12 mouse cellular contexts compared by ENCODE assay signal in the genomic region with DNA sequence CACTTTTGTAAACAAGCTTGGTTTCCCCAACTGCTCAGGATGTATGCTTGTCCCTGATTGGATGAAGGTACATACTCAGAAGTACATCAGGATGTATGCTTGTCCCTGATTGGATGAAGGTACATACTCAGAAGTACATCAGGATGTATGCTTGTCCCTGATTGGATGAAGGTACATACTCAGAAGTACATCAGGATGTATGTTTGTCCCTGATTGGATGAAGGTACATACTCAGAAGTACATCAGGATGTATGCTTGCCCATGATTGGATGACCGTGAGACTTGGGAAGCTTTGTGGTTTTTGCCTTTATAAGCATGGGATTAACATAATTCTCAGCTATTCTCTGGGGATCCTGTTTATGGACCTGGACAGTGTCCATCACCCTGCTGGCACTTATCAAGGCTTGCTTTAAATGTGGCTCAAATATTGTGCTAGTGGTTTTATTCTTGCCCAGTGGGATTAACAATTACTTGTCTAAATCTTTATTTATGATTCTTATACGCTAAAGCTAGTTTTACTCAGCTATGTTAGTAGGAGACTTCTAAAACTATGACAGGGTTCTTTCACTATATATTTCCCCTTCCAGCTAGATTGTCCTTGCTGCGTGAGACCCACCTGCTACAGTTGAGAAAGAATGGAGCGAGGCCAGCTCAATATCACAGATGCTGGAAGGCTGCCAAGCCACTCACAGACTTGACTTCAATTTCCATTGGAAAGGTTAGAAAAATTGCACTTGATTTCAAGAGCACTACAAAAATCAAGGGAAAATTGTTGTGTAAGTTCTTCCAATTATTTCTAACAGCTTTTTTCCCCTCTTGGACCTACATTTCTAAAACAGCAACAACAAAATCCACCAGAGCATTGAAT. TPM values are rescaled to one million over a fixed set of nuclear protein-coding genes. Genes with fewer than 3 reads are reported as not detected.
DNase-seq lines count a peak whose midpoint lies in the region; ATAC-seq lines count a peak whose summit lies in the region.
"Had no signal": no experiment of that assay in that cellular context is flagged by ENCODE, and none has a peak within 500 bp of the region (broad histone marks: within the 10 kb centered on the region; RNA-seq: fewer than 3 reads in every experiment).

No protein-coding gene starts in this region.

- DNase-seq in embryonic facial prominence, embryonic 14.5 days (ENCODE audit: low spot score) = peak; percentile 71
- no peak for DNase-seq in embryonic facial prominence, embryonic 10.5 days (ENCODE audit: low spot score)
- peak; percentile 21 to 29 for DNase-seq in kidney, postnatal 4 days
- no peak for DNase-seq in kidney, adult 11 months
- DNase-seq in adipocyte (ENCODE audit: low spot score) = peak; percentile 64
- DNase-seq in cerebellum, postnatal 36 days = peak; percentile 48 to 55
- no peak for DNase-seq in spleen, adult 18-20 months
- DNase-seq: B cell, adult 2 months; gastrocnemius, postnatal 14 days had no signal

- ATAC-seq in embryonic facial prominence, embryonic 14.5 days (ENCODE audit: low read depth) = no peak
- ATAC-seq in erythroid progenitor cell, adult 5-6 weeks (replicated peaks; ENCODE audit: low FRiP score, poor library complexity, severe bottlenecking) = no peak

- no peak overlapping the region for H3K4me2 ChIP-seq in embryonic facial prominence, embryonic 14.5 days (ENCODE audit: low read depth, low read length)
- H3K4me2 ChIP-seq: kidney, embryonic 15.5 days had no signal

- no peaks in the 10 kb centered on the region for H3K27me3 ChIP-seq in embryonic facial prominence, embryonic 14.5 days (replicated peaks; ENCODE audit: control insufficient read depth, insufficient read depth, low read length)
- no peaks in the 10 kb centered on the region for H3K27me3 ChIP-seq in embryonic facial prominence, embryonic 10.5 days (replicated peaks; ENCODE audit: low read depth, poor library complexity, severe bottlenecking)
- H3K27me3 ChIP-seq: kidney, embryonic 15.5 days had no signal

- no peak overlapping the region for H3K9ac ChIP-seq in embryonic facial prominence, embryonic 14.5 days (ENCODE audit: low read depth, low read length)
- H3K9ac ChIP-seq: kidney, embryonic 15.5 days; liver, embryonic 14.5 days had no signal

- WGBS in embryonic facial prominence, embryonic 14.5 days = 57% methylated on average over 4 of the region's 4 CpGs
- 90% methylated on average over 4 of the region's 4 CpGs for WGBS in embryonic facial prominence, embryonic 10.5 days

- no peaks in the 10 kb centered on the region for H3K36me3 ChIP-seq in embryonic facial prominence, embryonic 14.5 days (ENCODE audit: control insufficient read depth, insufficient read depth, low read length)
- no peaks in the 10 kb centered on the region for H3K36me3 ChIP-seq in embryonic facial prominence, embryonic 10.5 days (replicated peaks)
- H3K36me3 ChIP-seq: kidney, embryonic 15.5 days had no signal

- no peak overlapping the region for H3K4me3 ChIP-seq in embryonic facial prominence, embryonic 14.5 days (ENCODE audit: low read depth, low read length)
- H3K4me3 ChIP-seq in embryonic facial prominence, embryonic 10.5 days = no peak overlapping the region
- H3K4me3 ChIP-seq: kidney, embryonic 15.5 days had no signal

- no peaks in the 10 kb centered on the region for H3K4me1 ChIP-seq in embryonic facial prominence, embryonic 14.5 days (ENCODE audit: control insufficient read depth, insufficient read depth, low read length)
- peaks cover 6% of the 10 kb centered on the region; the same call in 1 of the 2 replicates for H3K4me1 ChIP-seq in embryonic facial prominence, embryonic 10.5 days
- H3K4me1 ChIP-seq: kidney, embryonic 15.5 days had no signal

- H3K27ac ChIP-seq in embryonic facial prominence, embryonic 14.5 days (replicated peaks; ENCODE audit: low read depth, low read length) = no peak overlapping the region
- no peak overlapping the region for H3K27ac ChIP-seq in embryonic facial prominence, embryonic 10.5 days (replicated peaks)
- H3K27ac ChIP-seq: kidney, embryonic 15.5 days; liver, embryonic 14.5 days had no signal

- no peaks in the 10 kb centered on the region for H3K9me3 ChIP-seq in embryonic facial prominence, embryonic 14.5 days (ENCODE audit: control insufficient read depth, low read length)
- no peaks in the 10 kb centered on the region for H3K9me3 ChIP-seq in embryonic facial prominence, embryonic 10.5 days
- H3K9me3 ChIP-seq: kidney, embryonic 15.5 days had no signal

RNA-seq across cellular contexts. Expression of a gene that starts 3.8 kb away (rescaled TPM):
- 25.0 and 25.3 TPM in 2 replicates for polyA plus RNA-seq in embryonic facial prominence, embryonic 14.5 days (2014; fragmentation: Nextera tagmentation; extraction: Ambion mirVana)
- 37.0 and 42.2 TPM in 2 replicates for polyA plus RNA-seq in embryonic facial prominence, embryonic 10.5 days (2016; fragmentation: Nextera tagmentation; extraction: Ambion mirVana)
- total RNA-seq in erythroid progenitor cell, adult 5-6 weeks (2015; ENCODE audit: low replicate concordance) = 1.1 and 2.1 TPM in 2 replicates
- total RNA-seq in erythroid progenitor cell, adult 5-6 weeks (2017; ENCODE audit: low replicate concordance) = 2.1 and 6.3 TPM in 2 replicates

RNA-seq across cellular contexts. Expression of a gene that starts 49.1 kb away (rescaled TPM):
- polyA plus RNA-seq in embryonic facial prominence, embryonic 14.5 days (2014; fragmentation: Nextera tagmentation; extraction: Ambion mirVana) = not detected in 2 replicates
- polyA plus RNA-seq in embryonic facial prominence, embryonic 10.5 days (2016; fragmentation: Nextera tagmentation; extraction: Ambion mirVana) = not detected in 2 replicates
- total RNA-seq in erythroid progenitor cell, adult 5-6 weeks (2015; ENCODE audit: low replicate concordance) = not detected in 2 replicates
- not detected in 2 replicates for total RNA-seq in erythroid progenitor cell, adult 5-6 weeks (2017; ENCODE audit: low replicate concordance)
- total RNA-seq: gastrocnemius, postnatal 14 days had no signal
- polyA plus RNA-seq: kidney, embryonic 15.5 days; liver, embryonic 14.5 days had no signal

Comparison
In these comparisons a context has a peak if more than half of its experiments do, and no peak if none do; other contexts are left out.
1. DNase-seq: peak in embryonic facial prominence, embryonic 14.5 days (single experiment), kidney, postnatal 4 days (2 of 2), adipocyte (single experiment) and cerebellum, postnatal 36 days (2 of 2); none in embryonic facial prominence, embryonic 10.5 days (single experiment), kidney, adult 11 months (single experiment) and spleen, adult 18-20 months (0 of 2).